8 mouse cellular contexts compared by ENCODE assay signal in the genomic region with DNA sequence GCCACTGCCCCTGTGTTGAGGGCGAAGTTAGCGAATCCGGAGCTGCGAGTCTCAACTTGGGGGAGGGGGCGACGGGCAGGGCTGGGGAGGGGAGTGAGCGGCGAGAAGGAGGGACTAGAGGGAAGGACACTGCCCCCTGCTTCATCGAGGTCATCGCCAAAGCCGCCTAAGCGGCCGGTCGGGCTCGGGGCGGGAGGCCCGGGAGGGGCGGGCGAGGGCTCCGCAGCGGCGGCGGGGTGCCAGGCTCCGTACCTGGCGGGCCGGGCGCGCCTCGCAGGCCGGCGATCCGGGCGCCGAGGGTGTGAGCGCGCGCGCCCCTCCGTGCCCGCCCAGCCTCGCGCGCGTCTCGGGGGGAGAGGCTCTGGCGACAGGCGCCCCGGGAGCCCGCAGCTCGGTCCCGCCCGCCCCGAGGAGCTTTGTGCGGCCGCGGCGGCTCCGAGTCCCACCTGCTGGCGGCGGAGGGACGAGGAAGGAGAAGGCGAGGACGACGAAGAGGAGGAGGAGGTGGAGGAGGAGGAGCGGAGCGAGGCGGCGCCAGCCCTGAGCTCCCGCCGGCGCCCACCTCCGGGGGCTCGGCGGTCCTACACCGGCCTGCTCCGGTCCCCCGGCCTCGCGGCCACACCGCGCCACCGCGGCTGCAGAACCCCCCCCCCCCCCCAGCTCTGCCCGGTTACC. TPM values are rescaled to one million over a fixed set of nuclear protein-coding genes. Genes with fewer than 3 reads are reported as not detected.
A peak's percentile ranks its signal among the peaks of the same experiment; 100 is the strongest.
DNase-seq lines count a peak whose midpoint lies in the region; ATAC-seq and TF ChIP-seq lines count a peak whose summit lies in the region.

Grip1 (plus strand) TSS at position 400 of the 675 bp plus-strand sequence.

- no peak within 1 kb of the TSS for H3K27ac ChIP-seq in cortical plate, adult 2 months (ENCODE audit: insufficient read depth, low read length)
- H3K27ac ChIP-seq in heart, embryonic 15.5 days, result peak within 1 kb of the TSS; percentile 42
- no peak within 1 kb of the TSS for H3K27ac ChIP-seq in liver, embryonic 16.5 days (ENCODE audit: low read length)

- H3K9ac ChIP-seq in heart, embryonic 15.5 days, result peak within 1 kb of the TSS; percentile 69
- H3K9ac ChIP-seq in liver, embryonic 16.5 days (ENCODE audit: low read depth, low read length), result peak within 1 kb of the TSS; percentile 39; the same call in 1 of the 2 replicates

- DNase-seq in urinary bladder, adult 2 months (ENCODE audit: low spot score), result peak; percentile 36
- no peak for DNase-seq in urinary bladder, postnatal 36 days (ENCODE audit: low spot score in 2 of 2)
- peak; percentile 23 to 56 for DNase-seq in kidney, postnatal 36 days
- peak; percentile 74 for DNase-seq in retina, embryonic 14.5 days (ENCODE audit: low spot score)
- DNase-seq in T-cell, adult 2 months (ENCODE audit: low spot score), result no peak

- H3K36me3 ChIP-seq in heart, embryonic 15.5 days, result no peaks in the 10 kb centered on the region
- no peaks in the 10 kb centered on the region for H3K36me3 ChIP-seq in liver, embryonic 16.5 days (ENCODE audit: control insufficient read depth, insufficient read depth)

- ATAC-seq in heart, embryonic 15.5 days (replicated peaks; ENCODE audit: insufficient number of reproducible peaks, insufficient read depth, low FRiP score, low read depth), result peak; percentile 72
- ATAC-seq in liver, embryonic 16.5 days (ENCODE audit: low read depth), result peak; percentile 66

- H3K4me2 ChIP-seq in heart, embryonic 15.5 days, result peak within 1 kb of the TSS; percentile 100
- H3K4me2 ChIP-seq in liver, embryonic 16.5 days (ENCODE audit: low read depth, low read length), result peak within 1 kb of the TSS; percentile 59

- H3K9me3 ChIP-seq in heart, embryonic 15.5 days (replicated peaks), result no peaks in the 10 kb centered on the region
- H3K9me3 ChIP-seq in liver, embryonic 16.5 days (replicated peaks; ENCODE audit: control insufficient read depth, low read length), result no peaks in the 10 kb centered on the region

- H3K27me3 ChIP-seq in heart, embryonic 15.5 days, result peaks cover 9% of the 10 kb centered on the region; the same call in 1 of the 2 replicates
- H3K27me3 ChIP-seq in liver, embryonic 16.5 days (ENCODE audit: control insufficient read depth, insufficient read depth, low read depth, low read length), result peaks cover 30% of the 10 kb centered on the region

- WGBS in heart, embryonic 15.5 days, result under 1% methylated on average over 60 of the region's 84 CpGs
- under 1% methylated on average over 70 of the region's 84 CpGs for WGBS in liver, embryonic 16.5 days (ENCODE audit: insufficient replicate concordance)

- TF ChIP-seq POLR2A in cortical plate, adult 2 months (IDR thresholded peaks at IDR 0.05; ENCODE audit: extremely low read depth, insufficient read depth, low read length), result no peak

- no peaks in the 10 kb centered on the region for H3K4me1 ChIP-seq in cortical plate, adult 2 months (ENCODE audit: control insufficient read depth, insufficient read depth, low read length)
- peaks cover 12% of the 10 kb centered on the region for H3K4me1 ChIP-seq in heart, embryonic 15.5 days (replicated peaks)
- H3K4me1 ChIP-seq in liver, embryonic 16.5 days (ENCODE audit: control insufficient read depth, low read depth, low read length), result no peaks in the 10 kb centered on the region

- H3K4me3 ChIP-seq in cortical plate, adult 2 months (ENCODE audit: insufficient read depth, low read length), result peak within 1 kb of the TSS; percentile 90
- H3K4me3 ChIP-seq in heart, embryonic 15.5 days, result peak within 1 kb of the TSS; percentile 76
- H3K4me3 ChIP-seq in liver, embryonic 16.5 days (ENCODE audit: low read depth, low read length), result peak within 1 kb of the TSS; percentile 60

- TF ChIP-seq CTCF in cortical plate, adult 2 months (IDR thresholded peaks at IDR 0.05; ENCODE audit: extremely low read depth, insufficient read depth, low read length), result no peak

RNA-seq across cellular contexts. Expression of gene Grip1, which starts in this region (rescaled TPM):
- 0.28 and 0.30 TPM in 2 replicates for polyA plus RNA-seq in urinary bladder, adult 2 months (2012; rRNA removed)
- polyA plus RNA-seq in cortical plate, adult 2 months (2012; rRNA removed), result 7.8 and 9.2 TPM in 2 replicates
- polyA plus RNA-seq in heart, embryonic 15.5 days (2015; fragmentation: Nextera tagmentation; extraction: Ambion mirVana), result 1.5 TPM in 2 replicates
- polyA plus RNA-seq in liver, embryonic 16.5 days (2015; fragmentation: Nextera tagmentation; extraction: Ambion mirVana), result 0.50 and 0.55 TPM in 2 replicates

Comparison
In these comparisons a context has a peak if more than half of its experiments do, and no peak if none do; other contexts are left out.
1. Peak in DNase-seq in urinary bladder, adult 2 months; RNA of the gene not detected or under 1 TPM.
2. Peak in ATAC-seq, H3K4me3 ChIP-seq, H3K9ac ChIP-seq and H3K4me2 ChIP-seq in liver, embryonic 16.5 days; RNA of the gene not detected or under 1 TPM.
3. DNase-seq: peak in kidney, postnatal 36 days (2 of 2) and retina, embryonic 14.5 days (single experiment); none in urinary bladder, postnatal 36 days (0 of 2) and T-cell, adult 2 months (single experiment).
4. Peak in every context shown above with its lines, with median percentiles within 50 percentile points of each other: H3K4me3 ChIP-seq.